Mouse (Mus musculus) c-Kit-positive CD71-positive TER-119-negative erythroid progenitor cells, embryonic 14.5 days (primary cell): ENCODE data around the gene Odf3l2.
A peak's percentile ranks its signal among the peaks of the same experiment; 100 is the strongest.

Experiments used
- DNase-seq: peaks from one replicate; pipeline ENCODE4 v3.0.0-alpha.2; 2013; ENCODE audit warnings: low read depth

The Odf3l2 gene

GRCm38 (mm10) chr10:79628377-79628776 is 17.2 kb downstream of the Odf3l2 start:
- DNase-seq = no peak

GRCm38 (mm10) chr10:79626156-79626555 is 19.4 kb downstream of the Odf3l2 start:
- DNase-seq = no peak

GRCm38 (mm10) chr10:79625398-79625797 is 20.1 kb downstream of the Odf3l2 start:
- DNase-seq = no peak

- DNase-seq = no peak
Observed at GRCm38 (mm10) chr10:79623950-79624349, 21.6 kb downstream of the Odf3l2 start.

GRCm38 (mm10) chr10:79616376-79616775 is 29.2 kb downstream of the Odf3l2 start:
- no peak for DNase-seq

- no peak for DNase-seq
Observed at GRCm38 (mm10) chr10:79615860-79616259, 29.7 kb downstream of the Odf3l2 start.

- no peak for DNase-seq
Observed at GRCm38 (mm10) chr10:79614305-79614643, 31.3 kb downstream of the Odf3l2 start.

- DNase-seq = peak; percentile 35
Observed at GRCm38 (mm10) chr10:79613578-79614304, 31.8 kb downstream of the Odf3l2 start, which contains the start of gene C2cd4c. TSS of gene C2cd4c (minus strand) at chr10:79614025.

- DNase-seq = no peak
Observed at GRCm38 (mm10) chr10:79612192-79613135, 33.1 kb downstream of the Odf3l2 start.

- DNase-seq = no peak
Observed at GRCm38 (mm10) chr10:79611296-79611695, 34.2 kb downstream of the Odf3l2 start.

- no peak for DNase-seq
Observed at GRCm38 (mm10) chr10:79609276-79609675, 36.3 kb downstream of the Odf3l2 start.

- DNase-seq = no peak
Observed at GRCm38 (mm10) chr10:79607892-79608291, 37.6 kb downstream of the Odf3l2 start.

- no peak for DNase-seq
Observed at GRCm38 (mm10) chr10:79606537-79606936, 39.0 kb downstream of the Odf3l2 start.

GRCm38 (mm10) chr10:79597936-79598230 is 47.7 kb downstream of the Odf3l2 start:
- DNase-seq = no peak

- DNase-seq = no peak
Observed at GRCm38 (mm10) chr10:79597051-79597935, 48.2 kb downstream of the Odf3l2 start.

GRCm38 (mm10) chr10:79595590-79595929 is 50.0 kb downstream of the Odf3l2 start:
- no peak for DNase-seq

GRCm38 (mm10) chr10:79594872-79595589 is 50.5 kb downstream of the Odf3l2 start:
- DNase-seq = peak; percentile 19

GRCm38 (mm10) chr10:79594111-79594510 is 51.4 kb downstream of the Odf3l2 start:
- DNase-seq = no peak

- DNase-seq = no peak
Observed at GRCm38 (mm10) chr10:79590702-79591101, 54.8 kb downstream of the Odf3l2 start.
